Mouse (Mus musculus) olfactory bulb, adult 2 months (tissue): ENCODE measurements at regions not wholly inside any gene's neighbourhood (a gene's known extent, or its start where the extent isn't known, plus 50 kb on each side); places are given as distances from the start of the nearest gene placed in this dataset.

Experiments used
- CTCF ChIP-seq: fragments of 200-500 bp; IDR thresholded peaks from 2 replicates; pipeline ENCODE4 v1.5.1; 2012; ENCODE audit warnings: low read depth, mild to moderate bottlenecking, low read length, moderate library complexity; ENCODE audit not compliant: insufficient read depth
- POLR2A ChIP-seq: fragments of 200-500 bp; IDR thresholded peaks from 2 replicates; pipeline ENCODE4 v1.6.1; 2012; ENCODE audit warnings: mild to moderate bottlenecking, low read depth, low read length, moderate library complexity; ENCODE audit not compliant: insufficient read depth

DNA sequence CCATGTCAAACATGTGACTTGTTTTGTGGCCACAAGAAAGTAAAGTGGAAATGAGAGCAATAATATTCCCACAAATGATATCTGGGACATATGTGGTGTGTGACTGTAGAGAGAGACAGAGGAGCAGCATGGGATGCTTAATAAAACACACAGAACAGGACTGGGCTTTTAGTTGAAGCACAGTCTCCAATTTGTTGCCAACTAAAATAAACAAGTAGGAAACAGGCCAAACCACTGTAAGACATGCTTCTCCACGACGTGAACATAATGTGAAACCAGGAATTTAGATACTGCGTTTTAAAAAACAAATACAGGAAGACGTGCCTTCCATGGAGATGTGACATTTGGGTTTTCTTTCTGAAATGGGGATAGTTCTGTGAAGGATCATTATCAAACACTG, 317.2 kb downstream of the Rnls start:
- TF ChIP-seq POLR2A (no peak), CTCF (no peak)
